Mouse (Mus musculus): ENCODE results near the gene 6030408B16Rik. TPM values are rescaled to one million over a fixed set of nuclear protein-coding genes. Genes with fewer than 3 reads are reported as not detected.

Gene 6030408B16Rik
- polyA plus RNA-seq, 2 experiments, result 0.10 to 0.18 TPM

GRCm38 (mm10) chr15:101332370-101332769 lies 39.4 kb downstream of the 6030408B16Rik start:
- ATAC-seq (ENCODE audit: insufficient read depth), result no peak

GRCm38 (mm10) chr15:101333165-101333564 lies 40.2 kb downstream of the 6030408B16Rik start:
- WGBS (ENCODE audit: insufficient replicate concordance), result 11% methylated on average over 1 of the region's 1 CpGs
- H3K4me3 ChIP-seq (ENCODE audit: insufficient read depth in 1 of 2, low read depth in 2 of 2, low read length in 2 of 2), result no peak overlapping the region
- no peak overlapping the region for H3K4me2 ChIP-seq (ENCODE audit: low read depth)
- peaks cover 0 to 2% of the 10 kb centered on the region in 2 experiments; a peak in 2 of 4 replicates for H3K4me1 ChIP-seq (replicated peaks; ENCODE audit: control insufficient read depth in 2 of 2, insufficient read depth in 2 of 2, low read length in 1 of 2)
- DNase-seq (ENCODE audit: low read depth in 3 of 3, low spot score in 3 of 3) (no peak), ATAC-seq (ENCODE audit: insufficient read depth) (no peak)
- no peaks in the 10 kb centered on the region; the same call in 1 of the 2 replicates for H3K27me3 ChIP-seq (ENCODE audit: control insufficient read depth, insufficient read depth, low read length)
- H3K9ac ChIP-seq (replicated peaks), result no peak overlapping the region
- TF ChIP-seq EP300 (IDR thresholded peaks at IDR 0.05; ENCODE audit: low read depth) (no peak), CTCF (IDR thresholded peaks at IDR 0.05; ENCODE audit: low read depth) (no peak)
- no peak overlapping the region for H3K27ac ChIP-seq
- H3K36me3 ChIP-seq (replicated peaks; ENCODE audit: control insufficient read depth, insufficient read depth, low read depth), result no peaks in the 10 kb centered on the region
- no peaks in the 10 kb centered on the region for H3K9me3 ChIP-seq (ENCODE audit: control insufficient read depth, low read length)

More at GRCm38 (mm10) chr15:101332370-101332769, 39.4 kb downstream of the 6030408B16Rik start:
- Histone ChIP-seq H3K4me1 (replicated peaks; ENCODE audit: control insufficient read depth in 2 of 2, insufficient read depth in 2 of 2, low read length in 1 of 2) (peaks cover 0 to 2% of the 10 kb centered on the region in 2 experiments; a peak in 1 of 4 replicates), H3K36me3 (replicated peaks; ENCODE audit: control insufficient read depth, insufficient read depth, low read depth) (no peaks in the 10 kb centered on the region), H3K4me2 (ENCODE audit: low read depth) (no peak overlapping the region), H3K27ac (no peak overlapping the region), H3K27me3 (ENCODE audit: control insufficient read depth, insufficient read depth, low read length) (no peaks in the 10 kb centered on the region; the same call in 1 of the 2 replicates), H3K9ac (replicated peaks) (no peak overlapping the region), H3K4me3 (ENCODE audit: insufficient read depth in 1 of 2, low read depth in 2 of 2, low read length in 2 of 2) (no peak overlapping the region), H3K9me3 (ENCODE audit: control insufficient read depth, low read length) (no peaks in the 10 kb centered on the region)
- WGBS (ENCODE audit: insufficient replicate concordance), result 38% methylated on average over 4 of the region's 4 CpGs
- TF ChIP-seq EP300 (IDR thresholded peaks at IDR 0.05; ENCODE audit: low read depth), result no peak
- no peak for TF ChIP-seq CTCF (IDR thresholded peaks at IDR 0.05; ENCODE audit: low read depth)
- DNase-seq (ENCODE audit: low read depth in 3 of 3, low spot score in 3 of 3), result no peak

GRCm38 (mm10) chr15:101333648-101334047 lies 40.6 kb downstream of the 6030408B16Rik start:
- H3K9ac ChIP-seq (replicated peaks), result no peak overlapping the region
- no peak overlapping the region for H3K4me3 ChIP-seq (ENCODE audit: insufficient read depth in 1 of 2, low read depth in 2 of 2, low read length in 2 of 2)
- H3K27me3 ChIP-seq (ENCODE audit: control insufficient read depth, insufficient read depth, low read length), result no peaks in the 10 kb centered on the region; the same call in 1 of the 2 replicates
- ATAC-seq (ENCODE audit: insufficient read depth) (no peak), DNase-seq (ENCODE audit: low read depth in 3 of 3, low spot score in 3 of 3) (no peak)
- no peak overlapping the region for H3K4me2 ChIP-seq (ENCODE audit: low read depth)
- WGBS (ENCODE audit: insufficient replicate concordance), result 14% methylated on average over 4 of the region's 4 CpGs
- no peak for TF ChIP-seq CTCF (IDR thresholded peaks at IDR 0.05; ENCODE audit: low read depth)
- TF ChIP-seq EP300 (IDR thresholded peaks at IDR 0.05; ENCODE audit: low read depth), result no peak
- no peak overlapping the region for H3K27ac ChIP-seq
- H3K4me1 ChIP-seq (replicated peaks; ENCODE audit: control insufficient read depth in 2 of 2, insufficient read depth in 2 of 2, low read length in 1 of 2), result peaks cover 0 to 2% of the 10 kb centered on the region in 2 experiments; a peak in 2 of 4 replicates
- no peaks in the 10 kb centered on the region for H3K36me3 ChIP-seq (replicated peaks; ENCODE audit: control insufficient read depth, insufficient read depth, low read depth)
- H3K9me3 ChIP-seq (ENCODE audit: control insufficient read depth, low read length), result no peaks in the 10 kb centered on the region

GRCm38 (mm10) chr15:101336474-101337174 lies 43.6 kb downstream of the 6030408B16Rik start:
- 8% methylated on average over 24 of the region's 24 CpGs for WGBS (ENCODE audit: insufficient replicate concordance)
- ATAC-seq (ENCODE audit: insufficient read depth) (peak; percentile 35; the same call in 1 of the 2 replicates), DNase-seq (ENCODE audit: low read depth in 3 of 3, low spot score in 3 of 3) (no peak)

DNA sequence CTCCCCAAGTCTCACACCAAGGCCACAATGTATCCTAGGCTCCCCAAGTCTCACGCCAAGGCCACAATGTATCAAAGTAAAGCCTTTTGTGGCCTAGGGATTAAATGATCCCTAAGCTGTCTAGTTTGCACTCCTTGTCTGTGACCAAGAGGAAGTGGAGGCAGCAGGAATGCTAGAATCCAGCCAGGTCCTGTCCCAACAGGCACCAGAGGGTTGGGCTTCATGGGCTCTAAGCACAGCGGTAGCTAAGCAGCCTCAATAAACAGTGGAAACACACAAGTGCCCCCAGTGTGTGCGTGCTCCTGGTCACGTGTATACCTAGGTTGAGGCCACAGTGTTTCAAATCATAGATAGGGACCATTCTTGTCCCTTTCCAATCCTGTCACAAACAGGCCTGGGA lies 45.3 kb downstream of the 6030408B16Rik start:
- no peak for ATAC-seq (ENCODE audit: insufficient read depth)
- TF ChIP-seq EP300 (IDR thresholded peaks at IDR 0.05; ENCODE audit: low read depth) (no peak), CTCF (IDR thresholded peaks at IDR 0.05; ENCODE audit: low read depth) (no peak)
- no peak overlapping the region for H3K4me3 ChIP-seq (ENCODE audit: insufficient read depth in 1 of 2, low read depth in 2 of 2, low read length in 2 of 2)
- no peak for DNase-seq (ENCODE audit: low read depth in 3 of 3, low spot score in 3 of 3)
- H3K36me3 ChIP-seq (replicated peaks; ENCODE audit: control insufficient read depth, insufficient read depth, low read depth), result no peaks in the 10 kb centered on the region
- H3K4me1 ChIP-seq (replicated peaks; ENCODE audit: control insufficient read depth in 2 of 2, insufficient read depth in 2 of 2, low read length in 1 of 2), result peaks cover 0 to 2% of the 10 kb centered on the region in 2 experiments; a peak in 2 of 4 replicates
- no peaks in the 10 kb centered on the region for H3K27me3 ChIP-seq (ENCODE audit: control insufficient read depth, insufficient read depth, low read length)
- H3K9ac ChIP-seq (replicated peaks), result no peak overlapping the region
- H3K27ac ChIP-seq, result no peak overlapping the region
- no peak overlapping the region for H3K4me2 ChIP-seq (ENCODE audit: low read depth)
- WGBS (ENCODE audit: insufficient replicate concordance), result 75% methylated on average over 4 of the region's 4 CpGs
- no peaks in the 10 kb centered on the region for H3K9me3 ChIP-seq (ENCODE audit: control insufficient read depth, low read length)

More at GRCm38 (mm10) chr15:101336474-101337174, 43.6 kb downstream of the 6030408B16Rik start:
- Histone ChIP-seq H3K36me3 (replicated peaks; ENCODE audit: control insufficient read depth, insufficient read depth, low read depth) (no peaks in the 10 kb centered on the region), H3K9me3 (ENCODE audit: control insufficient read depth, low read length) (no peaks in the 10 kb centered on the region), H3K27me3 (ENCODE audit: control insufficient read depth, insufficient read depth, low read length) (no peaks in the 10 kb centered on the region; the same call in 1 of the 2 replicates), H3K4me1 (replicated peaks; ENCODE audit: control insufficient read depth in 2 of 2, insufficient read depth in 2 of 2, low read length in 1 of 2) (peaks cover 0 to 2% of the 10 kb centered on the region in 2 experiments; a peak in 2 of 4 replicates), H3K9ac (replicated peaks) (no peak overlapping the region), H3K4me3 (ENCODE audit: insufficient read depth in 1 of 2, low read depth in 2 of 2, low read length in 2 of 2) (no peak overlapping the region), H3K27ac (no peak overlapping the region), H3K4me2 (ENCODE audit: low read depth) (no peak overlapping the region)
- TF ChIP-seq CTCF (IDR thresholded peaks at IDR 0.05; ENCODE audit: low read depth), result no peak
